Mouse (Mus musculus) adrenal gland, adult 8-10 months (tissue): ENCODE results near the gene Ganc. TPM values are rescaled to one million over a fixed set of nuclear protein-coding genes. Genes with fewer than 3 reads are reported as not detected.
A peak's percentile ranks its signal among the peaks of the same experiment; 100 is the strongest.

ENCODE experiments used
- DNase-seq: peaks from one replicate; pipeline ENCODE4 v3.0.0; 2022
- total RNA-seq, 4 experiments: library from RNA; stranded (reverse); gene quantifications; 2 replicates each; pipeline ENCODE4 v1.2.4; 2022

The Ganc gene
- total RNA-seq = 10 to 100 TPM; 41.0 to 49.5 (median 44.7) TPM

GRCm38 (mm10) chr2:120403653-120403985 lies at the start of gene Ganc:
Ganc (plus strand) TSS chr2:120403896.
- DNase-seq = no peak

DNA sequence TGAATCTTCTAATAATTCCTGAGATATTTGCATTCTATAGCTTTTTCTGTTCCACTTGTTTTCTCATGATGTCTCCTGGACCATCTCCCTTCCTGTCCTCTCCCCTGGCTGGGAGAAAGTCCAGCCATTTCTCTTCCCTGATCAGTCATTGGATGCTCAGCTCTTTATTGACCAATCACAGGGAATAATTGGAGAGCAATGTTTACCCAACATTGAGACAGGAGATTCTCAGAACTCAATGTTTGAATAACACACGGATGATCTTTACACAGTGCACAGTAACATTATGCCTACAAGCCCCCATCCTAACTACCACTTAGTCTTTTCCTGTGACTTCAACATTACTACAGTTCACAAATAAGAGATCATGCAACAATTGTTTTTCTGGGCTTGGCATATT lies 43.3 kb upstream of the Ganc start:
- DNase-seq = no peak

- no peak for DNase-seq
Observed at GRCm38 (mm10) chr2:120366501-120366900, 37.2 kb upstream of the Ganc start.

GRCm38 (mm10) chr2:120367416-120368207 lies 36.1 kb upstream of the Ganc start:
- DNase-seq = no peak

DNA sequence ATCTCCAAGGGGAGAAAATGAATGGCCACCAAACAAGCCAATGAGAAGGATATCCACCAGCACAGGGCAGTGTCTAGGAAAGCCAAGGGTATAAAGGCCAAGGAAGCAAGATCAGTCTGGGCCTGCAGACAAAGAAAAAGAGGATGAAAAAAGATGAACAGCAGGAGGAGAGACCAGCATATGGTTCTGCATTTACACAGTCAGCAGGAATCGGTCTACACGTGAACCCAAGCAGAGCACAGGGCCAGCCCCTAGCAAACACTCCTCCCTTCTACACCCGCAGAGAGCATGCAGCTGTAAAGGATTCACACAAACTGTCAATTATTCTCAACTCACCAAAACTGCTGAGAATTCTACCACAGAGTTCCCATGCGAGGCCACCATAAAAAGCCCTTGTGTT lies 29.8 kb upstream of the Ganc start:
- no peak for DNase-seq

GRCm38 (mm10) chr2:120386264-120386663 lies 17.4 kb upstream of the Ganc start:
- no peak for DNase-seq

GRCm38 (mm10) chr2:120387291-120387690 lies 16.4 kb upstream of the Ganc start:
- DNase-seq = no peak

- DNase-seq = peak; percentile 23
Observed at GRCm38 (mm10) chr2:120389376-120389775, 14.3 kb upstream of the Ganc start.

DNA sequence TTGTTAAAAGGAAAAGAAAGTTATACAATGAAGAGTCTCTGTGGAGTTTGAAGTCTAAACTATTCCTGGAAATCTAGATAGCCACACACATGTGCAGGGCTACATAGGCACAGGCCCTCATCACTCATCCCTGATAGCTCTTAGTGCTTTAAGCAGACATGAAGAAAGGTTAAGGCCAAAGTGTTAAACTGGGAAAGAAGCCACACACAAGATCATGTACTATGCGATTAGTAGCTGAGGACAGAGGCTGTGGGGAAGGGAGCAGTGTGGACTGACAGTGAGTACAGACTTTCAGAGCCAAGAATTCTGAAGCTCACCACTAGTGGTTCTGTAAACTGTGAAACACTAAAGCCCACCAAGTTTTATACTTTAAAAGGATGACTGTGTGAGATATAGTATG lies 12.8 kb upstream of the Ganc start:
- no peak for DNase-seq

GRCm38 (mm10) chr2:120392406-120392805 lies 11.3 kb upstream of the Ganc start:
- no peak for DNase-seq

GRCm38 (mm10) chr2:120397951-120398350 lies 5.7 kb upstream of the Ganc start:
- no peak for DNase-seq

DNA sequence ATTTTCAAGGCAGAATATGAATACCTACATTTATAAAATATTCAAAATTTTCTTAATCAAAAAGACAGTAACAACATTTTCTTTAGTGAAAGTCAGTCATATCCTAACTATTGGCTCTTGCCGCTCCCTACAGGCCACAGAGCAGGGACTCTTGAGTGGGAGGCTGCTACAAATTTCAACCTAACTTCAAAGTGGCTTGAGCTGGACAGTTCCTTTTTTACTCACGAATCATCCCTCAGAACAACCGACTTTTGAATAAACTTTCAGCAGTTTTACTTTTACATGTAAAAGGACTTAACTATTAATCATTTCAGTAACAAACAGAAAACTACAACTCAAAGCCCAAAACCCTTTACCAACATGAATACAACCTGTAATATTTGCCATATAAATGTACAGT lies 883 bp upstream of the Ganc start:
- DNase-seq = no peak

GRCm38 (mm10) chr2:120403986-120404822 lies 508 bp downstream of the Ganc start, which contains the start of gene Tmem87a:
Tmem87a (minus strand) TSS chr2:120404113.
- DNase-seq = peak; percentile 95

- DNase-seq = no peak
Observed at GRCm38 (mm10) chr2:120404823-120405765, 1.4 kb downstream of the Ganc start.

DNA sequence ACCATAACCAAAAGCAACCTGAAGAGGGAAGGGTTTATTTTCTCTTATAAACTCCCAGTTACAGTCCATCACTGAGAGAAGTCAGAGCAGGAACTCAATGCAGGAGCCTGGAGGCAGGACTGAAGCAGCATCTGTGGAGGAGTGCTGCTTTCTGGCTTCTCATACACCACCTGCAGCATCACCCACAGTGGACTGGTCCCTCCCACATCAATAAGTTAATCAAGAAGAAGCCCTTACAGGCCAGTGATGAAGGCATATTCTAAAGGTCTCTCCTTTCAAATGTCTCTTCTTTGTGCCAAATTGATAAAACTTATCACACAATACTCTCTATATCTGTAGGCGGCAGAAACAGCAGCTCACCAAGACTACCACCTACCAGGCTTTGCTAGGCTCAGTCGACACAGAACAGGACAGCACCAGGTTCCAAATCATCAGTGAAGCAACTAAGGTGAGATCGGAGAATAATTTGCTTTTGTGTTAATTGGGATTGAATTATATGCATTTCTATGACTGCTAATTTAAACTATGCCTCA lies 7.5 kb downstream of the Ganc start:
- no peak for DNase-seq

DNA sequence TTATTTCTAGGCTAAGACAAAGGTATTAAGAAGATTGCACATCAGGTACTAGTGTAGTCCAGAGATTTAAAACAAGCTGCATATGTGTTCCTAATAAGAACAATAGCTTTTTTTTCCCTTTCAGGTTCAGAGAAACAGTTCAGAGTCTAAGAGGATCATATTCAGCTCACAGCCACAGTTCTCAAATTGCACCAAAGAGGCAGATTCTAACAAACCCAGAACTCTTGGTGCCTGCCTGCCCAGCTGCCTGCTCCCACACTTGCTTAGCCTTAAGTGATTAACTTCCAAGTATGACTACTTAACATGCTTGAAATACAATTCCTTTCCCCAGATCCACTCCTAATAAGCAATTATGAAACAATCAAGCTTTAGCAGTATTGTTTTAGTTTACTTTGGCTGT lies 10.4 kb downstream of the Ganc start:
- DNase-seq = no peak

GRCm38 (mm10) chr2:120414738-120415414 lies 11.2 kb downstream of the Ganc start:
- no peak for DNase-seq

- no peak for DNase-seq
Observed at GRCm38 (mm10) chr2:120424386-120424785, 20.7 kb downstream of the Ganc start.

- DNase-seq = no peak
Observed at GRCm38 (mm10) chr2:120444486-120444885, 40.8 kb downstream of the Ganc start.

DNA sequence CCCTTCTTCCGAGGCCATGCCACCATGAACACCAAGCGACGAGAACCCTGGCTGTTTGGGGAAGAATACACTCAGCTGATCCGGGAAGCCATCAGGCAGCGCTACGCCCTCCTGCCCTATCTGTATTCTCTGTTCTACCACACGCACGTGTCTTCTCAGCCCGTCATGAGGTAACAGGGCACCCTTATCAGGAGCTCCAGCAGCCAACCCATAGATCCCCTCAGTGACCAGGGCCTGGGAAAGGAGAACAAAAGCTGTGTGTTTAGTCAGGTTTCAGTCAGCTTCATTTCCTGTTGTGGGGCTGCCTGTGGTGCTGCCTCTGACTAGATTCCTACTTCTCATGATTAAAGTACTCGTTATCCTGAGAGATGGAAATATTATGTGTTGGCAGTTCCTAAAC lies 42.7 kb downstream of the Ganc start:
- DNase-seq = no peak

GRCm38 (mm10) chr2:120447306-120447705 lies 43.6 kb downstream of the Ganc start:
- DNase-seq = no peak

DNA sequence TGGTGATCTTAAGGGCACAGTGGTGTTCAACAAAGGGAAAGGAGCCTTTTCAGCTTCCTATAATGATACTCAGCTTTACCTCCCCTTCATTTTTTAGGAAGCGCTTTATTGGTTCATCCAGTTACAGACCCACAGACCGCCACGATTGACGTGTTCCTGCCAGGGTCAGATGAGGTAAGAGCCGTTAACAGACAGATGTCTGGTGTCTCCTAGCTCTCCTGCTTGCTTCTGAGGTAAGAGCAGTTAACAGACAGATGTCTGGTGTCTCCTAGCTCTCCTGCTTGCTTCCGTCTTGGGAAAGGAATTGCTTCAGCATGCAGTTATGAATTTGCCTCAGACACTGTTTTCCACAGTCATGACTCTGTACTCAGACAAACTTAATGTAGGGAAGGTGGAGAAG lies 47.0 kb downstream of the Ganc start:
- no peak for DNase-seq
